Mouse (Mus musculus) ES-E14 (cell line): ENCODE results near the gene Fars2. TPM values are rescaled to one million over a fixed set of nuclear protein-coding genes. Genes with fewer than 3 reads are reported as not detected.

Experiments
- DNase-seq: peaks from one replicate; pipeline ENCODE4 v3.0.0-alpha.2; 2013; ENCODE audit warnings: low read depth, low spot score
- H3K27ac ChIP-seq: 2 replicates; pipeline ENCODE4 v1.5.1; 2012; ENCODE audit warnings: low read depth, mild to moderate bottlenecking, low read length, moderate library complexity, mixed read lengths; ENCODE audit not compliant: poor library complexity, insufficient read depth, severe bottlenecking
- H3K36me3 ChIP-seq: 2 replicates; pipeline ENCODE4 v1.6.1; 2012; ENCODE audit warnings: mild to moderate bottlenecking, low read length, moderate library complexity, mixed read lengths; ENCODE audit not compliant: control insufficient read depth, poor library complexity, insufficient read depth, severe bottlenecking
- H3K4me1 ChIP-seq, 2 experiments: fragments of 150-350 bp in 1 of 2; sonication (generic) in 1 of 2; 2 replicates each; pipeline ENCODE4 v1.6.1; 2012; ENCODE audit warnings: low read length in 2 of 2, mild to moderate bottlenecking in 1 of 2, mixed read lengths in 1 of 2; ENCODE audit not compliant: control insufficient read depth in 2 of 2, insufficient read depth in 2 of 2, poor library complexity in 1 of 2
- H3K4me3 ChIP-seq, 2 experiments: fragments of 150-350 bp in 1 of 2; sonication (generic) in 1 of 2; 2 replicates each; pipeline ENCODE4 v1.5.1; 2012; ENCODE audit warnings: low read length in 2 of 2, low read depth in 1 of 2, mild to moderate bottlenecking in 1 of 2, mixed read lengths in 1 of 2; ENCODE audit not compliant: insufficient read depth in 1 of 2, poor library complexity in 1 of 2, severe bottlenecking in 1 of 2
- H3K9ac ChIP-seq: 2 replicates; pipeline ENCODE4 v1.6.1; 2012; ENCODE audit warnings: low read depth, mild to moderate bottlenecking, low read length, mixed read lengths; ENCODE audit not compliant: poor library complexity, insufficient read depth, severe bottlenecking
- H3K9me3 ChIP-seq: fragments of 150-350 bp; sonication (generic); 2 replicates; pipeline ENCODE4 v1.6.1; 2012; ENCODE audit warnings: low read depth, mild to moderate bottlenecking, low read length; ENCODE audit not compliant: control insufficient read depth, insufficient read depth
- CHD2 ChIP-seq: IDR thresholded peaks from 2 replicates; pipeline ENCODE4 v1.6.1; 2014; ENCODE audit warnings: mild to moderate bottlenecking, low read depth, low read length, inconsistent platforms
- HCFC1 ChIP-seq: IDR thresholded peaks from 2 replicates; pipeline ENCODE4 v1.6.1; 2012; ENCODE audit warnings: low read length, inconsistent platforms, borderline replicate concordance; ENCODE audit not compliant: insufficient read depth
- MAFK ChIP-seq: IDR thresholded peaks from 2 replicates; pipeline ENCODE4 v1.6.1; 2014; ENCODE audit warnings: mild to moderate bottlenecking, low read depth, low read length, inconsistent platforms; ENCODE audit not compliant: insufficient read depth
- ZC3H11A ChIP-seq: IDR thresholded peaks from 2 replicates; pipeline ENCODE4 v1.6.1; 2012; ENCODE audit warnings: low read depth, mild to moderate bottlenecking, inconsistent platforms, low read length, borderline replicate concordance
- ZNF384 ChIP-seq: IDR thresholded peaks from 2 replicates; pipeline ENCODE4 v1.6.1; 2012; ENCODE audit warnings: low read depth, low read length, inconsistent platforms
- in situ Hi-C, 2 experiments: fragments of 600-800 bp; cut with MboI; formaldehyde crosslinking; loops; one replicate each; pipeline ENCODE4 v1.15.1; 2025; ENCODE audit warnings: low sequenced_read_pairs in 2 of 2, inconsistent platforms in 1 of 2; ENCODE audit not compliant: unreplicated experiment in 2 of 2
- total RNA-seq: library from RNA; depleted of rRNA; stranded (reverse); fragments of 300-350 nt; gene quantifications from 2 replicates; pipeline ENCODE4 v1.2.3, GENCODE M21; 2012

The Fars2 gene
- total RNA-seq, 1 experiment: 22.0 TPM

- H3K9ac ChIP-seq: no peak overlapping the region
- H3K27ac ChIP-seq: no peak overlapping the region
- in situ Hi-C loops: loop anchor here in 1 of 2 experiments (25.0 kb wide), 1 partner anchor 1029 kb away; no protein-coding TSS in a partner anchor
- DNase-seq: no peak
- TF ChIP-seq ZNF384 (no peak), ZC3H11A (no peak), HCFC1 (no peak), CHD2 (no peak), MAFK (no peak)
- no peaks in the 10 kb centered on the region for H3K36me3 ChIP-seq
- H3K4me3 ChIP-seq: no peak overlapping the region
- H3K9me3 ChIP-seq: no peaks in the 10 kb centered on the region
- H3K4me1 ChIP-seq: no peaks in the 10 kb centered on the region
These were observed 165.8 kb downstream of the Fars2 start for GRCm38 (mm10) chr13:36282785-36283544.

GRCm38 (mm10) chr13:36283545-36284067 is 166.4 kb downstream of the Fars2 start:
- in situ Hi-C loops: loop anchor here in 1 of 2 experiments (25.0 kb wide), 1 partner anchor 1029 kb away; no protein-coding TSS in a partner anchor
- Histone ChIP-seq H3K9me3 (no peaks in the 10 kb centered on the region), H3K4me1 (no peaks in the 10 kb centered on the region), H3K9ac (no peak overlapping the region), H3K4me3 (no peak overlapping the region), H3K27ac (no peak overlapping the region), H3K36me3 (no peaks in the 10 kb centered on the region)
- TF ChIP-seq HCFC1 (no peak), ZC3H11A (no peak), ZNF384 (no peak), CHD2 (no peak), MAFK (no peak)
- no peak for DNase-seq

- no peak overlapping the region for H3K9ac ChIP-seq
- no peaks in the 10 kb centered on the region for H3K36me3 ChIP-seq
- H3K27ac ChIP-seq: no peak overlapping the region
- no peak for DNase-seq
- H3K4me3 ChIP-seq: no peak overlapping the region
- no peaks in the 10 kb centered on the region for H3K9me3 ChIP-seq
- no peaks in the 10 kb centered on the region for H3K4me1 ChIP-seq
- in situ Hi-C loops: loop anchor here in 1 of 2 experiments (25.0 kb wide), 1 partner anchor 1028 kb away; no protein-coding TSS in a partner anchor
- TF ChIP-seq ZC3H11A (no peak), MAFK (no peak), ZNF384 (no peak), CHD2 (no peak), HCFC1 (no peak)
These were observed 166.9 kb downstream of the Fars2 start for GRCm38 (mm10) chr13:36284097-36284496.

- Histone ChIP-seq H3K9ac (no peak overlapping the region), H3K4me3 (no peak overlapping the region), H3K36me3 (no peaks in the 10 kb centered on the region), H3K4me1 (no peaks in the 10 kb centered on the region), H3K9me3 (no peaks in the 10 kb centered on the region), H3K27ac (no peak overlapping the region)
- no peak for DNase-seq
- in situ Hi-C loops: loop anchor here in 1 of 2 experiments (25.0 kb wide), 1 partner anchor 1027 kb away; no protein-coding TSS in a partner anchor
- TF ChIP-seq CHD2: no peak
- TF ChIP-seq MAFK: no peak
- TF ChIP-seq HCFC1: no peak
- no peak for TF ChIP-seq ZNF384
- no peak for TF ChIP-seq ZC3H11A
These were observed 168.0 kb downstream of the Fars2 start for GRCm38 (mm10) chr13:36285235-36285634.
